Mouse (Mus musculus) hindbrain, embryonic 11.5 days (tissue): ENCODE data around the gene Nfatc4. TPM values are rescaled to one million over a fixed set of nuclear protein-coding genes. Genes with fewer than 3 reads are reported as not detected.

ENCODE experiments used
- ATAC-seq: fragments of 200-750 bp; cut with Nextera tagmentation; 2 replicates; pipeline ENCODE4 v1.8.0; 2017; ENCODE audit warnings: mild to moderate bottlenecking, moderate TSS enrichment, moderate library complexity; ENCODE audit not compliant: low FRiP score
- DNase-seq: peaks from one replicate; pipeline ENCODE4 v3.0.0-alpha.2; 2015; ENCODE audit warnings: low spot score
- H3K27ac ChIP-seq: fragments of 300-500 bp; sonication (generic); 2 replicates; pipeline ENCODE4 v1.5.1; 2014; ENCODE audit warnings: mild to moderate bottlenecking, low read depth, low read length
- H3K27me3 ChIP-seq: fragments of 300-500 bp; sonication (generic); 2 replicates; pipeline ENCODE4 v1.6.1; 2014; ENCODE audit warnings: mild to moderate bottlenecking, low read length, moderate library complexity, mixed read lengths; ENCODE audit not compliant: control insufficient read depth, insufficient read depth
- H3K36me3 ChIP-seq: fragments of 300-500 bp; sonication (generic); 2 replicates; pipeline ENCODE4 v1.6.1; 2014; ENCODE audit warnings: mild to moderate bottlenecking, low read length, moderate library complexity, mixed read lengths; ENCODE audit not compliant: control insufficient read depth, insufficient read depth
- H3K4me1 ChIP-seq: fragments of 300-500 bp; sonication (generic); replicated peaks from 2 replicates; pipeline ENCODE4 v1.6.1; 2014; ENCODE audit warnings: low read length, mixed read lengths; ENCODE audit not compliant: control insufficient read depth, insufficient read depth
- H3K4me2 ChIP-seq: fragments of 300-500 bp; sonication (generic); replicated peaks from 2 replicates; pipeline ENCODE4 v1.6.1; 2014; ENCODE audit warnings: mild to moderate bottlenecking, low read depth, low read length
- H3K4me3 ChIP-seq: fragments of 300-500 bp; sonication (generic); 2 replicates; pipeline ENCODE4 v1.5.1; 2014; ENCODE audit warnings: low read depth, low read length
- H3K9ac ChIP-seq: fragments of 300-500 bp; sonication (generic); 2 replicates; pipeline ENCODE4 v1.6.1; 2014; ENCODE audit warnings: low read depth, low read length
- H3K9me3 ChIP-seq: fragments of 300-500 bp; sonication (generic); 2 replicates; pipeline ENCODE4 v1.6.1; 2016; ENCODE audit warnings: low read length; ENCODE audit not compliant: control insufficient read depth
- WGBS: fragments of 180-500 bp; shearing (Covaris S2); extraction: QIAGEN DNeasy Blood & Tissue Kit; methylation state at CpG from one replicate; pipeline ENCODE4 v1.1.7; 2014; 5-methylcytosine and 5-hydroxymethylcytosine counted together
- polyA plus RNA-seq: library from polyadenylated mRNA; unstranded; fragments of >200 nt; fragmentation: Nextera tagmentation; extraction: Ambion mirVana; gene quantifications from 2 replicates; pipeline ENCODE4 v1.2.1, GENCODE M21; 2014

Gene Nfatc4
- polyA plus RNA-seq, 1 experiment from 2014 or later, result 25.5 TPM

GRCm38 (mm10) chr14:55825216-55826051 is 2.5 kb downstream of the Nfatc4 start:
- peaks cover 9% of the 10 kb centered on the region for H3K27me3 ChIP-seq
- H3K4me2 ChIP-seq, result peak overlapping the region; percentile 80
- no peaks in the 10 kb centered on the region for H3K9me3 ChIP-seq
- H3K4me3 ChIP-seq, result peak overlapping the region; percentile 44
- peak overlapping the region; percentile 71 for H3K9ac ChIP-seq
- ATAC-seq, result peak; percentile 13; the same call in 1 of the 2 replicates
- peaks cover 8% of the 10 kb centered on the region; the same call in 1 of the 2 replicates for H3K4me1 ChIP-seq
- H3K36me3 ChIP-seq, result no peaks in the 10 kb centered on the region
- peak; percentile 73 for DNase-seq
- H3K27ac ChIP-seq, result peak overlapping the region; percentile 70
- WGBS, result 0% methylated on average over 19 of the region's 37 CpGs

GRCm38 (mm10) chr14:55826142-55826541 is 3.2 kb downstream of the Nfatc4 start:
- Histone ChIP-seq H3K9ac (peak overlapping the region; percentile 52; the same call in 1 of the 2 replicates), H3K36me3 (no peaks in the 10 kb centered on the region), H3K4me1 (peaks cover 8% of the 10 kb centered on the region; the same call in 1 of the 2 replicates), H3K27me3 (peaks cover 9% of the 10 kb centered on the region), H3K4me3 (peak overlapping the region; percentile 44), H3K9me3 (no peaks in the 10 kb centered on the region), H3K4me2 (peak overlapping the region; percentile 80), H3K27ac (no peak overlapping the region)
- 1% methylated on average over 14 of the region's 15 CpGs for WGBS
- DNase-seq (no peak), ATAC-seq (no peak)

DNA sequence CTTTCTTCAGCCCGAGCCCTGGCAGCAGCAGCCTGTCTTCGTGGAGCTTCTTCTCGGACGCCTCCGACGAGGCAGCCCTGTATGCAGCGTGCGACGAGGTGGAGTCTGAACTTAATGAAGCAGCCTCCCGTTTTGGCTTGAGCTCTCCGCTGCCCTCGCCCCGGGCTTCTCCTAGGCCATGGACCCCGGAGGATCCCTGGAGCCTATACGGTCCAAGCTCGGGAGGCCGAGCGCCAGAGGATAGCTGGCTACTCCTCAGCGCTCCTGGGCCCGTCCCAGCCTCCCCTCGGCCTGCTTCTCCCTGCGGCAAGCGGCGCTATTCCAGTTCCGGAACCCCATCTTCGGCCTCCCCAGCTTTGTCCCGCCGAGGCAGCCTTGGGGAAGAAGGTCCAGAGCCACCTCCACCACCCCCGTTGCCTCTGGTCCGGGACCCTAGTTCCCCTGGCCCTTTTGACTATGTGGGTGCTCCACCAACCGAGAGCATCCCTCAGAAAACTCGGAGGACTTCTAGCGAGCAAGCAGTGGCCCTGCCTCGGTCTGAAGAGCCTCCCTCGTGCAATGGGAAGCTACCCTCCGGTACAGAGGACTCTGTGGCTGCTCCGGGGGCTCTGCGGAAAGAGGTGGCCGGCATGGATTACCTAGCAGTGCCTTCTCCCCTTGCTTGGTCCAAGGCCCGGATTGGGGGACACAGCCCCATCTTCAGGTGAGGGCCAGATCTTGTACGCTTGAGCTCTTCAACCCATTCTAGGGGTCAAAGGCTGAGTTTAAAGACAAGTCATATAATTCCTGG is 3.8 kb downstream of the Nfatc4 start:
- Histone ChIP-seq H3K4me2 (peak overlapping the region; percentile 80), H3K36me3 (no peaks in the 10 kb centered on the region), H3K4me1 (peaks cover 8% of the 10 kb centered on the region; the same call in 1 of the 2 replicates), H3K27me3 (peaks cover 9% of the 10 kb centered on the region), H3K9me3 (no peaks in the 10 kb centered on the region), H3K27ac (no peak overlapping the region), H3K4me3 (peak overlapping the region; percentile 44), H3K9ac (peak overlapping the region; percentile 52; the same call in 1 of the 2 replicates)
- 7% methylated on average over 40 of the region's 41 CpGs for WGBS
- DNase-seq (peak; percentile 56), ATAC-seq (no peak)

- DNase-seq (no peak), ATAC-seq (no peak)
- peaks cover 9% of the 10 kb centered on the region for H3K27me3 ChIP-seq
- no peak overlapping the region for H3K4me2 ChIP-seq
- WGBS, result 32% methylated on average over 3 of the region's 3 CpGs
- peaks cover 8% of the 10 kb centered on the region; the same call in 1 of the 2 replicates for H3K4me1 ChIP-seq
- no peak overlapping the region for H3K4me3 ChIP-seq
- no peaks in the 10 kb centered on the region for H3K9me3 ChIP-seq
- H3K27ac ChIP-seq, result no peak overlapping the region
- no peak overlapping the region for H3K9ac ChIP-seq
- H3K36me3 ChIP-seq, result no peaks in the 10 kb centered on the region
Measured at GRCm38 (mm10) chr14:55828716-55829263, 5.8 kb downstream of the Nfatc4 start.

- 87% methylated on average over 16 of the region's 16 CpGs for whole genome bisulfite sequencing
- Histone ChIP-seq H3K4me3 (no peak overlapping the region), H3K36me3 (no peaks in the 10 kb centered on the region), H3K4me1 (peaks cover 6% of the 10 kb centered on the region; the same call in 1 of the 2 replicates), H3K4me2 (no peak overlapping the region), H3K27me3 (peaks cover 9% of the 10 kb centered on the region), H3K9me3 (no peaks in the 10 kb centered on the region), H3K9ac (no peak overlapping the region), H3K27ac (no peak overlapping the region)
- DNase-seq, result no peak
- ATAC-seq, result no peak
Measured at GRCm38 (mm10) chr14:55829854-55830253, 6.9 kb downstream of the Nfatc4 start.

GRCm38 (mm10) chr14:55830331-55830730 is 7.4 kb downstream of the Nfatc4 start:
- Histone ChIP-seq H3K4me1 (0 out of 2 replicates have a peak, but pooled peaks cover 3% of the 10 kb centered on the region), H3K4me3 (no peak overlapping the region), H3K9me3 (no peaks in the 10 kb centered on the region), H3K27me3 (peaks cover 7% of the 10 kb centered on the region), H3K27ac (no peak overlapping the region), H3K4me2 (no peak overlapping the region), H3K36me3 (no peaks in the 10 kb centered on the region), H3K9ac (no peak overlapping the region)
- DNase-seq, result no peak
- 89% methylated on average over 4 of the region's 4 CpGs for WGBS
- ATAC-seq, result no peak

GRCm38 (mm10) chr14:55833126-55833525 is 10.2 kb downstream of the Nfatc4 start:
- ATAC-seq (no peak), DNase-seq (no peak)
- no peaks in the 10 kb centered on the region for H3K9me3 ChIP-seq
- no peaks in the 10 kb centered on the region for H3K4me1 ChIP-seq
- no peak overlapping the region for H3K4me3 ChIP-seq
- no peaks in the 10 kb centered on the region for H3K27me3 ChIP-seq
- WGBS, result 82% methylated on average over 4 of the region's 4 CpGs
- no peaks in the 10 kb centered on the region for H3K36me3 ChIP-seq
- no peak overlapping the region for H3K27ac ChIP-seq
- no peak overlapping the region for H3K9ac ChIP-seq
- no peak overlapping the region for H3K4me2 ChIP-seq

DNA sequence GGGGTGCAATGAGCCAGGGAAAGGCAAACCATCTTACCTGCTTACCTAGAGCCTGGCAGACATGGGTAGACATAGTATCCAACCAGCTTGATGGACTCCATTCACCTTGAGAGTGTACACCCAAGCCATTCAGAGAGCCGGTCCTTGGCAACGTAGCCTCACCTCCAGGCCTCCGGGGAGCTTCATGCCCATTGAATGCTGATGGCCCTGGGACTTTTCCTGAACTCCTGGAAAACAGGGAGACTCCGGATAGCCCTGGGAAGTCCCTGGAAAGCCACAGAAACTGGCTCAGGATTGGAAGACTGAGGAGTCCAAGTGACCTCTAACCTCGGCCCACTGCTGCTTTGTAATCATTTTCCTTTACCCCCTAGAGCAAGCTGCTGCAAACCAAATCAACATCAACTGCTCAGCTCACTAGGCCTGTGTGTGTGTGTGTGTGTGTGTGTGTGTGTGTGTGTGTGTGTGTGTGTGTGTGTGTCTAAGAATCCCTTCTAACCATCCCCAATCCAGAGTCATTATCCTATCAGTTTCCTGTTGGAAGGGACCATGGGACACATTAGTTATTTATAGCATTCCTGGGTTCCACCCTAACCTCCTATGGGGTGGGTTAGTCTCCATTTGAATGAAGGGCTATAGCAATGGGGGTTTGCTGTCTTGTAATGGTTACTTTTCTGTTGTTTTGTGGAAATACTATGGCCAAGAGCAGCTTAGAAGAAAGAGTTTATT is 12.0 kb downstream of the Nfatc4 start:
- Histone ChIP-seq H3K27ac (no peak overlapping the region), H3K9me3 (no peaks in the 10 kb centered on the region), H3K9ac (no peak overlapping the region), H3K36me3 (no peaks in the 10 kb centered on the region), H3K4me1 (no peaks in the 10 kb centered on the region), H3K4me3 (no peak overlapping the region), H3K4me2 (no peak overlapping the region), H3K27me3 (no peaks in the 10 kb centered on the region)
- ATAC-seq (no peak), DNase-seq (no peak)
- 72% methylated on average over 5 of the region's 5 CpGs for WGBS
